Mouse (Mus musculus) naive thymus-derived CD4-positive, alpha-beta T cell, adult 2 months (primary cell): Measurements from ENCODE around the gene Mcfd2.

Experiments
- DNase-seq: peaks from one replicate; pipeline ENCODE4 v3.0.0-alpha.2; 2011; ENCODE audit warnings: low read depth

Mcfd2 gene

DNA sequence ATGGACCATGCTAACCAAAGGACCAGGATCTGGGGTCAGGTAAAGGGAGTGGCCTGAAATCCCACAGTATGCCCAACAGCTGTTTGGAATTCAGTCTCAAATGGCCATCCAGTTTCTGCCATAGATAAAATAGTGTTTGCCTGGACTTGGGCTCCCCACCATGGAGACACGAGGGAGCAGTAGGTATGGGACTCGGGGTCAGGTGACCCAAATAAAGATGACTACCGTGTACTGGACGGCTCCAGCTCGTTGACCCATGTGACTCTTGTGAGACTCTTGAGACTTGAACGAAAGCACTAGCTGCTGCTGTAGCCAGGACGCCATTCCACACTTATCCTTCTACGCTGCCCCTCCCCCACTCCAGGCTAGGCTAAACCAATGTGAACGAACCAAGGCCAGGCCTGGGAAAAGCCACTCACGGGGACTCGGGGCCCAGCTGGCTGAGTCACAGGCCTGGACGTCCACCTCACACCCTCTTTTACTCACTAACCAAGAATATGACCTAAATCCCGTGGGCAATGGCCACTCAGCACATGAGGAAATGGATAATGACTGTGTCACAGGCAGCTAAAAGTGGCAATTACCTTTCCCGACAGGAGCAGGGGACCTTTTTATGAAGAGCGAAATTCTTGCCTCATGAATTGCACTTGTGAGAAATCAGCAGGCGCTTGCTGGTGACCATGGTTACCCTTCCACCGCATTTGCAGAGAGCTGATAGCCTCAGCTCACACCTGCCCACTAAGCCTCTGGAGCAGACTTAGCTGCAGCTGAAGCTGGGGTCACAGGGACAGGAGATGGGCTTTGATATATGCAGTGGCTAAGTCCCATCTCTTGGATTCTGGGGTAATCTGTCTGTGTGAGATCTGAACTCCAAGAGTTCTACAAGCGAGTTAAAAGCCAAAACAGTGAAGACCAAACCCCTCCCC lies 28.7 kb downstream of the Mcfd2 start:
- DNase-seq, result no peak

DNA sequence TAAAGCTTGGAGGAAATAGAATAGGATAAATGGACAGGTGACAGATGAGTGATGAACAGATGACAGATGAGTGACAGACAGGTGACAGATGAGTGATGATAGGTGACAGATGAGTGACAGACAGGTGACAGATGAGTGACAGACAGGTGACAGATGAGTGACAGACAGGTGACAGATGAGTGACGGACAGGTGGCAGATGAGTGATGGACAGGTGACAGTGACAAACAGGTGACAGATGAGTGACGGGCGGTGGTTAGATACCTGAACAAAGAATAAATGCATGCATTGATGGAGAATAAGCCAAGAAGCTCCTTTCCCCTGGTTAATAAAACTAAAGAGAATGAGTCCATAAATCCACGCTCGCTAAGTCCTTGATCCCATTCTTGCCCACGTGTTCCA lies 30.7 kb downstream of the Mcfd2 start:
- DNase-seq, result no peak

DNA sequence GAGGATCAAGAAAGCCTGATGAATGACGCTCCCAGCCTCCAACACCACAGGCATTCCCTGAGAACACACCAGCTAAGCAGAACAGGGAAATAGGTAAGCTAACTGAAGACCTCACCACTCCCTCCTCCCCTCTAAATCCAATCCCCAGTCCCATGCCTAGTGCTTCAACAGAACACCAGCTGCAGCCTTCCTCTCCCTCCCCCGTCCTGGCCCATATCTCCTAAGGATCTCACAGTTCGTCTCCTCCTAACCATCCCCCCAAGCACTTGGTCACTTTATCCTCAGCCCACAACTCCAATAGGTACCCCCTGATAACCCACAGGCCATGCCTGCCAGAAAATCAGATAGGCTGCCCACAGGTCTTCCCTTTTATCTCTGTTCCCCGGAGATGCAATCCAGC lies 37.9 kb downstream of the Mcfd2 start:
- DNase-seq, result no peak

DNA sequence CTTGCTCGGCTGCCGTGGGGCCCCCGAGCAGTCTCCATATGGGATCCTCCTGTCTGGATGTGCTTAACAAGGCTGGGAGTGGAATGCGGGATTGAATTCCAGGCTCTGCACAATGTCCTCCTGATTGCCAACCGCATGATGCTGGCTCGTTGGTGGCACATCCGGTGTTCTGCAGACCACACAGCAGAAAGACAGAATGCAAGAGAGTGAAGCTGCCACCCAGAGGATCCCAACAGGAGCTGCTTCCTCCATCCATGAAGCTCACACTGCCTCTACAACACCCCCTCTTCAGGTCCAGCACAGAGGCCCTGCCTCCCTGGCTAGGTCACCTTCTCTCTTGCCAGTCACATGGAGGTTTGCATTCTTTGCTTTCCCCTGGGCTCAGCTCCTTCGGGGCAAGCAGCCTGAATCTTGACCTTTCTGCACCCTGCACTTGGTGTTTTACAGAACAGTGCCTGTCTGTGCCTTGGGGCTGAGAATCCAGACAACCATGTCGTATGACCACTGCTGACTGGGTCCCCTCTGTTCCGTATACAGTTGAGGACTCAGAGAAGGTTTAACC lies 39.6 kb downstream of the Mcfd2 start:
- DNase-seq, result no peak

DNA sequence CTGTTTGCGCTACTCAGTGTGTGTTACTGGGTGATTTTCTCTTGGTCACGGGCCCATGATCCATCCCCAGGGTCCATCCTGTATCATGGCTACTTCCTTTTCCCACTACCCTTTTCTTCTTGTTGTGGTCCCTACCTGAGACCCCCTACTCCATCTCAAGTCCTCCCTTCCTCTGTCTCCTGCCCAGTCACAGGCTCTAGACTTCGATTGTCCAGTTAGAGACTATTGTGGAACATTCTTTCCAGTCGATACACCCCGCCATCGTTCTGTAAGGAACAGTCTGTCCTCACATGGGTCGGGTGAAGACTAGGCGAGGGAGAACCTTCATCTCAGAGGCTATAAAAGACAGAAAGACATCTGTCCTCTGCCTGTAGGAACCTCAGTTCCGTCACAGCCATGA lies 40.4 kb downstream of the Mcfd2 start:
- no peak for DNase-seq

DNA sequence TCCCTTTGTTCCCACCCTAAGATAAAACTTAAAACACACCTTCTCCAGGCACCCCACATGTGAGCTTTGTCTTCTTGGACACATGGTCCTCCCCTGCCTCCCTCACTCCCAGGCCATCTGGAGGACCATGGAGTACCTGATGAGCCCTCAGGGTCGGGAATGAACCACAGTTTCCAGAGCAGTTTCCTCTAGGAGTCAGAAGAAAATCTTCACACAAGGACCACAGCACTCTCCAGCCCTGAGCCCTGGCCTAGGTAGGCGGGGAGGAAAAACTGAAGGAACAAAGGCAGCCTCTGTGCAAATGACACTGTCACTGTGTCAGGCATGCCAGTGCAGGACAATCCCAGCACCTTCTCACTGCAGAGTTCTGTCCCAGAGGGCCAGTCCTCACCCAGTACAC lies 41.3 kb downstream of the Mcfd2 start:
- DNase-seq, result no peak

DNA sequence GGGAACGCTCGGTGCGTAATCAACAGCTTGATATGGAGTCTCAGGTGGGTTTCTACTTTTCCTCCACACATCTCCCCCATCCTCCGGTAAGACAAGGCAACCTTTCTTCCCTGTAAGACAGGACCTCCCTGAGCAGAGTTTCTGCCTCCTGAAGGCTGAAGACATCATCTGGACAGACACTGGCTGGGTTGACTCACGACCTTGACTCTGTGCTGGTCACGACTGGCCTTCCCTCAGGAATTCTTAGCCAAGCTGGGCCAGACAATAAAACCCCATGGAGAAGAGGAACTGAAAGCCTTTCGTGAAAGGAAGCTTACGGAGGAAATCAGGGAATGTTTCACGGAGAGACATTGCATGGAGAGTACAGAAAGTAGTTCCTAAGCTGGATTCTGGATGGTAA lies 46.3 kb downstream of the Mcfd2 start:
- DNase-seq, result no peak

DNA sequence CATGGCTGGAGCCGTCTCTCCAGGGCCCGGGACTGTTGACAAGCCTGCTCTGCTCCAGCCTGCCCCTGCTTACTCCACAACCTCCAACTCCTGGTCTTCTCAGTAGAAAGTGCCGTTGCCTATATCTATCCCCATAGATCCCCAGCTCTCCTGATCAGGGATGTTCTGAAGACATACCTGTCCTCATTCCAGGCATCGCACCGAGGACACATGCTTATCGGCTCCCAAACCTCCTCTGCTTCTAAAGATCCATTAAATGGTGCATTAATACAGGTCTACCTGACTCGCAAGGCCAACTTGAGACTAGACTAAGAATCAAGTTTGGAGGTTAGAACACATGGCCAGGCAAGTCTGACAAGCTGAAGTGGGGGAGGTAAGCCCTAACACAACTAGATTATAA lies 51.2 kb downstream of the Mcfd2 start:
- DNase-seq, result no peak

DNA sequence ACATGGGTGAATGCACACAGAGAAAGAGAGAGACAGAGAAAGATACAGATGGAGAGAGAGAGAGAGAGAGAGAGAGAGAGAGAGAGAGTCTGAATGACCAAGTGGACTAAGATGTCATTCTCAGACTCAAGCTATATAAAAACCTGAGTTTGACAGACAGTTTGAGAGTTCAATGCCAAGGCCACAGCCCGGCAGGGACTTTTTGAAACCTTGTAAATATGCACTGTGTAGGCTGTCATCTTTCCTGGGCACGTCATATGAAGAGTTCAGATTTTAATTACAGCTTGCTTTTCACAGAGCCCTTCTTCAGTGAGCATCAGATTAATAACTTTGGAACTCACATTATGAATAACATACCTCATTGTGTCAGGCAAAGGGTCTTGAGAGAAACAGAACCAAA lies 55.2 kb downstream of the Mcfd2 start:
- DNase-seq, result no peak

DNA sequence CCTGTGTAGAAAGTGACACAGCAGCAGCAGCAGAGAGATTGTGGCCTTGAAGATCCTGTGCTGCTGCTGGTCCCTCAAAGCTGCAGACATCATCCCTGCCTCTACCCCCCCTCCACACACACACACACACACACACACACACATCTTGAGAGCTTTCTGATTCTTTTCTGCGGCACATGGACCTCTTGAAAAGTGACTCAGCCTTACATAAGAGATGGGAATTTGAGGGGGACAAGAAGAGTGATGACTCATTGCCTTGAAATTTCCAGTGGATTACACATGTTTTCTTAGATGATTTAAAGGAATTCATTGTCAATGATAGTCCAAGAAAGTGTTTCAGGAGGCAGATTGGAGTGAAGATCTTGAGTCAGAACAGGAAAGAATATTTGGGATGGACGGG lies 58.9 kb downstream of the Mcfd2 start:
- DNase-seq, result no peak
